Mouse (Mus musculus): Measurements from ENCODE around the gene Olfr1496. TPM values are rescaled to one million over a fixed set of nuclear protein-coding genes. Genes with fewer than 3 reads are reported as not detected.

Gene Olfr1496
- not detected for polyA plus RNA-seq (2014; fragmentation: Illumina TruSeq; extraction: RNeasy Lipid Tissue Mini Kit (QIAGEN cat#74804))

GRCm38 (mm10) chr19:13777578-13777977 is at the start of gene Olfr1496:
Olfr1496 (plus strand) TSS chr19:13777878.

GRCm38 (mm10) chr19:13739428-13739827 is 38.2 kb upstream of the Olfr1496 start, which contains the start of gene Olfr1494:
Olfr1494 (plus strand) TSS chr19:13739728.

DNA sequence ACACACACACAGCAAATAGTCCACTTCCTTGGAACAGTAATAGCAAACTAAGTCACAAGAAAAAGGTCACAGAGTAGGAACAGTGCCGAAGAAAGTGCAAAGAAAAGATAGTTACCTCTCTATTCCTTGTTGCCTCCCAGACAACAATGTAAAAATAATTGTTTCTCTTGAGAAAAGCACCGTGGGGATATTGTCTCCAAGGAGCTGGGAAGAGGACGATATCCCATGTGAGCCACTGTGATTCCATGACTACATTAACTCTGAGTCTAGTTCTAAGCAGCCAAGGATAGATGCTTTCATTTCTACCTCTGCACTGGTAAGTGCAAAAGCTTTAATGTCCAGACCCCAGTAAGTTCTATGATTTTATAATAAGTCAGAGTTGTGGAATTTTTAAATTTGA is 13.4 kb upstream of the Olfr1496 start, which contains the start of gene Olfr1495:
Olfr1495 (plus strand) TSS at position 301 of the 400 bp plus-strand sequence.

GRCm38 (mm10) chr19:13798102-13798501 is 20.4 kb downstream of the Olfr1496 start, which contains the start of gene Olfr1497:
Olfr1497 (minus strand) TSS chr19:13798202.

GRCm38 (mm10) chr19:13819347-13819746 is 41.7 kb downstream of the Olfr1496 start, which contains the start of gene Olfr1499:
Olfr1499 (minus strand) TSS chr19:13819447.

GRCm38 (mm10) chr19:13830388-13830787 is 52.7 kb downstream of the Olfr1496 start, which contains the start of gene Olfr1500:
Olfr1500 (minus strand) TSS chr19:13830488.

Other genes with a start within 250 kb of the Olfr1496 start
- not detected for gene Olfr1480, start 250.0 kb upstream of the Olfr1496 start, polyA plus RNA-seq (2014; fragmentation: Illumina TruSeq; extraction: RNeasy Lipid Tissue Mini Kit (QIAGEN cat#74804))
- not detected for gene Olfr1484, start 194.4 kb upstream of the Olfr1496 start, polyA plus RNA-seq (2014; fragmentation: Illumina TruSeq; extraction: RNeasy Lipid Tissue Mini Kit (QIAGEN cat#74804))
- gene Olfr1487, start 160.5 kb upstream of the Olfr1496 start, polyA plus RNA-seq (2014; fragmentation: Illumina TruSeq; extraction: RNeasy Lipid Tissue Mini Kit (QIAGEN cat#74804)): not detected
- not detected for gene Olfr1489, start 146.3 kb upstream of the Olfr1496 start, polyA plus RNA-seq (2014; fragmentation: Illumina TruSeq; extraction: RNeasy Lipid Tissue Mini Kit (QIAGEN cat#74804))
- not detected for gene Olfr1490, start 126.8 kb upstream of the Olfr1496 start, polyA plus RNA-seq (2014; fragmentation: Illumina TruSeq; extraction: RNeasy Lipid Tissue Mini Kit (QIAGEN cat#74804))
- gene Olfr1491, start 80.6 kb upstream of the Olfr1496 start, polyA plus RNA-seq (2014; fragmentation: Illumina TruSeq; extraction: RNeasy Lipid Tissue Mini Kit (QIAGEN cat#74804)): not detected
- gene Olfr1493-ps1, start 54.6 kb upstream of the Olfr1496 start, polyA plus RNA-seq (2014; fragmentation: Illumina TruSeq; extraction: RNeasy Lipid Tissue Mini Kit (QIAGEN cat#74804)): not detected
- not detected for gene Olfr1494, start 38.1 kb upstream of the Olfr1496 start, polyA plus RNA-seq (2014; fragmentation: Illumina TruSeq; extraction: RNeasy Lipid Tissue Mini Kit (QIAGEN cat#74804))
- not detected for gene Olfr1495, start 13.3 kb upstream of the Olfr1496 start, polyA plus RNA-seq (2014; fragmentation: Illumina TruSeq; extraction: RNeasy Lipid Tissue Mini Kit (QIAGEN cat#74804))
- gene Olfr1497, start 20.3 kb downstream of the Olfr1496 start, polyA plus RNA-seq (2014; fragmentation: Illumina TruSeq; extraction: RNeasy Lipid Tissue Mini Kit (QIAGEN cat#74804)): not detected
- not detected for gene Olfr1499, start 41.6 kb downstream of the Olfr1496 start, polyA plus RNA-seq (2014; fragmentation: Illumina TruSeq; extraction: RNeasy Lipid Tissue Mini Kit (QIAGEN cat#74804))
- gene Olfr1500, start 52.6 kb downstream of the Olfr1496 start, polyA plus RNA-seq (2014; fragmentation: Illumina TruSeq; extraction: RNeasy Lipid Tissue Mini Kit (QIAGEN cat#74804)): not detected
- not detected for gene Olfr1501, start 72.8 kb downstream of the Olfr1496 start, polyA plus RNA-seq (2014; fragmentation: Illumina TruSeq; extraction: RNeasy Lipid Tissue Mini Kit (QIAGEN cat#74804))
- not detected for gene Olfr1502, start 83.9 kb downstream of the Olfr1496 start, polyA plus RNA-seq (2014; fragmentation: Illumina TruSeq; extraction: RNeasy Lipid Tissue Mini Kit (QIAGEN cat#74804))
- gene Olfr1504, start 120.0 kb downstream of the Olfr1496 start, polyA plus RNA-seq (2014; fragmentation: Illumina TruSeq; extraction: RNeasy Lipid Tissue Mini Kit (QIAGEN cat#74804)): not detected
- not detected for gene Olfr1505, start 135.7 kb downstream of the Olfr1496 start, polyA plus RNA-seq (2014; fragmentation: Illumina TruSeq; extraction: RNeasy Lipid Tissue Mini Kit (QIAGEN cat#74804))